Mouse (Mus musculus) myocyte (in vitro differentiated cells): ENCODE measurements around the gene Mtch2.

Experiments
- CEBPB ChIP-seq: IDR thresholded peaks from 2 replicates; pipeline ENCODE4 v1.6.1; 2011; ENCODE audit warnings: mild to moderate bottlenecking, moderate library complexity; ENCODE audit not compliant: poor library complexity, insufficient read depth, severe bottlenecking
- MYOG ChIP-seq, 3 experiments: IDR thresholded peaks; one replicate each; pipeline ENCODE4 v1.6.1; 2011; ENCODE audit warnings: control low read depth in 2 of 3, low read depth in 2 of 3, mild to moderate bottlenecking in 2 of 3; ENCODE audit not compliant: insufficient read length in 2 of 3, control insufficient read depth in 1 of 3, insufficient read depth in 1 of 3
- POLR2A ChIP-seq: IDR thresholded peaks from one replicate; pipeline ENCODE4 v1.6.1; 2011; ENCODE audit warnings: low read depth, mild to moderate bottlenecking, control low read depth, moderate library complexity; ENCODE audit not compliant: insufficient read length
- TCF12 ChIP-seq: IDR thresholded peaks from one replicate; pipeline ENCODE4 v1.6.1; 2011; ENCODE audit warnings: mild to moderate bottlenecking, control low read depth; ENCODE audit not compliant: poor library complexity, insufficient read depth, severe bottlenecking
- TCF3 ChIP-seq: IDR thresholded peaks from one replicate; pipeline ENCODE4 v1.6.1; 2011; ENCODE audit warnings: low read depth, control low read depth; ENCODE audit not compliant: insufficient read length

- TF ChIP-seq TCF12, result no peak
- no peak for TF ChIP-seq POLR2A
- TF ChIP-seq MYOG (IDR thresholded peaks at IDR 0.05; ENCODE audit: control insufficient read depth in 1 of 3, insufficient read depth in 1 of 3, insufficient read length in 2 of 3, low read depth in 2 of 3), result no peak
- TF ChIP-seq CEBPB, result no peak
- TF ChIP-seq TCF3, result no peak
Observed at GRCm38 (mm10) chr2:90879419-90879818, 32.5 kb downstream of the Mtch2 start.
